Mouse (Mus musculus): Measurements from ENCODE around the gene Krr1. TPM values are rescaled to one million over a fixed set of nuclear protein-coding genes. Genes with fewer than 3 reads are reported as not detected.

The Krr1 gene
- polyA plus RNA-seq (2015; fragmentation: Nextera tagmentation; extraction: Ambion mirVana) = 17.9 and 21.9 TPM in 2 replicates

DNA sequence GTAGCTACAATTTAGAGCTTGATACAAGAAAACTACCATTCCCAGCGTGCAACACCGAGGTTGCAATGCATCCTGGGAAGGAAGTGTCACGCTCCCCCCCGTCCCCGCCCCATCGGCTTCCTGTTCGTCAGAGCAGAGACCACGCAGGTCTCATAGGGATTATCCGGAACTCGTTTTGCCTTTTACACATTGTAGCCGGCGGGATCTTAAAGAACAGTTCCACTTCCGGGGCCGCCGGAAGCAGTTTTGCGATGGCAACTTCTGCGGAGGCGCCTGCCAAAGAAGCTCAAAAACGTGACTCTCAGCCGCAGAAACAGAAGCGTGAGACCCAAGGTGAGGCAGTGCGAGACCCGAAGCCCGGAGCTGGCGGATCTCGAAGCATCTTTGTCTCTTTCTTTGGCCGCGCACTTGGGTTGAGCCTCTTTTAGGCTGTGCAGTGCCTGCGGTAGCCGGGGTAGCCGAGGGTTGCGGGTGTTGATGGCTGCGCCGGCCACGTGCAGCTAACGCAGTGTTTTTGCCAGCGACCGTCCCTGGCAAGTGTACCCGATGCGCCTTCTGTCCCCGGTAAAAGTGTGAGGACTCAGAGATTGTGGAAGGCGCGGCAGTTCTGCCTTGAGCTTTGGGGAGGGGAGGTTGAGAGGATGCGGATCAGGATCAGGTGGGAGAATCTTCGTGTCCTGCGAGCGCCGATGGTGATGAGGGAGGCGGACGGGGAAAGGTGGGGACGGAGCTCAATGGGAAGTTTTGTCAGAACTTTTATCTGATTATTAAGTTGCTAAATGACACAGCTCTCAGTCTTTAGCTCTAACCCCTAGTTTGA, at the start of gene Krr1:
Gene Krr1, plus strand, starts transcription at position 123 of the 820 bp plus-strand sequence.

DNA sequence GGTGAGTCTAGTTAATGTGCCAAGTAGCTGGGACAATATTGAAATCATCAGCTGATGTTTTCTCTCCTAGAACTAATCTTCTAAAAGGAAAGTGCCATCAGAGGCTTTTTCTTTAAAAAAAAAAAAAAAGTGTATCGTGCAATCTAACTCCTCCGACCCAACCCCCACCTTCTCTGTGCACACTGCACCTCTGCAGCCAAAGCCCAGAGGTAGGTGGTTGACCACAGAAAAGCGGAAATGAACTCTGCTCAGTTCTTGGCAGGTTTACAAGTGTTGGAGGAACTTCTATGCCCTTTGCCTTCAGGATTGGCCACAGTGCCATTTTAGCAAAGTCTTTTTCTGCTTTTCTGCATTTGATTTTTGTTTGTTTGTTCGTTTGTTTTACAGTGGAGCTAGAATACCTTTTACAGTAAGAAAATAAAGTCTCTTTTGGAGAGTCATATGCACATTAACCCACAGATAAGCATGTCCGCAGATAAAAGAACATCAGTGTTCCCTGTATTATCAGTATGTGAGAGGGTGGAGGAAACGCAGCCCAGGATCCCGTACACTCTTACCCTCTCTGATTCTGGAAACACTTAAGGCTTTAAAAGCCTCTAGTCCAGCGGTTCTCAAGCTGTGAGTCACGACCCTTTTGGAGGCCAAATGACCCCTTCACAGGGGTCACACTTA, 30.2 kb downstream of the Krr1 start, which contains the start of gene Glipr1:
Gene Glipr1, minus strand, starts transcription at position 88 of the 672 bp plus-strand sequence.

Other genes starting within 250 kb of the Krr1 start
- 39.4 and 50.2 TPM in 2 replicates for gene Glipr1, start 30.0 kb downstream of the Krr1 start, polyA plus RNA-seq (2015; fragmentation: Nextera tagmentation; extraction: Ambion mirVana)
- gene Glipr1l1, start 87.5 kb downstream of the Krr1 start, polyA plus RNA-seq (2015; fragmentation: Nextera tagmentation; extraction: Ambion mirVana) = not detected in 2 replicates
- not detected in 2 replicates for gene Glipr1l2, start 110.7 kb downstream of the Krr1 start, polyA plus RNA-seq (2015; fragmentation: Nextera tagmentation; extraction: Ambion mirVana)
- gene Glipr1l3, start 187.7 kb downstream of the Krr1 start, polyA plus RNA-seq (2015; fragmentation: Nextera tagmentation; extraction: Ambion mirVana) = not detected in 2 replicates
- gene Caps2, start 191.0 kb downstream of the Krr1 start, polyA plus RNA-seq (2015; fragmentation: Nextera tagmentation; extraction: Ambion mirVana) = 0.12 TPM in 1 of 2 replicates, not detected in the other